In the genomic region with DNA sequence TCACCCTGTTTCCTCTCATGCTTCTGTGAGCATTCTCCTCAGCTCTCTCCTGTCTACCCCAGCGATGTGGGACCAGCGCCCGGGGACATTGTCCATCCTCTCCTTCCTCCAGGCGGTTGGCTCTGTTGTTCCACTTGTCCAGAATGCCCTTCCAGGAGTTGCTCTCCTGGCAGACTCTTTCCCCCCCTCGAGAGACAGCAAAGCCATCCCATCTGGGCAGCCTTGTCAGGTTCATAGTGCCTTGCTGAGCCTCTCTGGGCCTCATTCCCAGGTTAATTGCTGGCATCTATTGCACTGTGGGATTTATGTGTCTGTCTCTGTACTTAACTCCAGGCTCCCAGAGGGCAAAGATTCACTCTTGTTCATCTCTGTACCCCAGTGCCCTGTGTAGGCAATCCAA, we compare ENCODE assay signal across 12 mouse cellular contexts.
"Had no signal": no experiment of that assay in that cellular context is flagged by ENCODE, and none has a peak within 500 bp of the region (broad histone marks: within the 10 kb centered on the region; RNA-seq: fewer than 3 reads in every experiment).

No protein-coding gene starts in this region.

- ATAC-seq: lung, postnatal 0 days; midbrain, embryonic 13.5 days had no signal

- DNase-seq: lung, adult 2 months; lung, postnatal 36 days; right cerebral cortex, adult 18-20 months; right cerebral cortex, postnatal 25 days; thymus, postnatal 36 days had no signal

- H3K27ac ChIP-seq: layer of hippocampus, adult 2 months; limb, embryonic 10.5 days; liver, embryonic 15.5 days; midbrain, embryonic 13.5 days; neural tube, embryonic 12.5 days had no signal

- H3K4me3 ChIP-seq: layer of hippocampus, adult 2 months; limb, embryonic 10.5 days; liver, embryonic 15.5 days; midbrain, embryonic 13.5 days; myocyte; neural tube, embryonic 12.5 days had no signal
